Mouse (Mus musculus): Measurements from ENCODE around the gene Ugt1a6a.
"Not testable (repeated sequence)": the region's sequence is repeated elsewhere in the genome, so short reads cannot be mapped to it uniquely, and the experiment has no call there.

Ugt1a6a gene

DNA sequence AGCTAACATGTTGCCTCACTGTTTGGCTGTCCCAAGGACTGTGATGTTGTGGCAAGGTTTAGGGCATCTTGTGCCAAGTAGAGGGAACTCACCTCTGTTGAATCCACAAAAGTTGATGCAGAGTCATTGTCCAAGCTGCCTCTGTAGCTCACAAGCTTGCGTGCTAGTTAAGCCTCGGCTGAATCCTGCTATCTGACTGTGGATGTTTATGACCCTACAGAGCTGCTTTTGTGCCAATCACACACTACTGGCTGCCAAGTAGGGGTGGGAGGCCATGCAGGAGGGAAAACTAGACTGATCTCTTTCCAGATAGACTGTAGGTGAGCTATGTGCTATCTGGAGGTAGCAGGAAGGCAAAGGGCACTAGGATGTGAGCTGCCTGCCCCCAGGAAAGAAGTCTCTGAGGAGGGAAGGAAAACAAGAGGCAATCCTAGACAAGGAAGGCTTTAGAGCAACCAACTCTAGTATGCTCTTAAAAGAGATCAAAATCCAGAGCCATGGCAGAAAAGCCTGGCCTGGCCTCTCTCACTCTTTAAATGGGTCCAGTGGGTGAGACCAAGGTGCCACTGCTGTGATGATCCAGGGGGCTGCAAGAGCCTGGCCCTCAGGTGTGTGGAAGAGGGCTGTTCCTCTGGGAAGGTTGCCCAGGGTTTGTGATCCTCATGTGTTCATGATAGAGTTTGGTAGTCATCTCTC, 79.3 kb downstream of the Ugt1a6a start:
- peak; percentile 15 to 29 for DNase-seq

DNA sequence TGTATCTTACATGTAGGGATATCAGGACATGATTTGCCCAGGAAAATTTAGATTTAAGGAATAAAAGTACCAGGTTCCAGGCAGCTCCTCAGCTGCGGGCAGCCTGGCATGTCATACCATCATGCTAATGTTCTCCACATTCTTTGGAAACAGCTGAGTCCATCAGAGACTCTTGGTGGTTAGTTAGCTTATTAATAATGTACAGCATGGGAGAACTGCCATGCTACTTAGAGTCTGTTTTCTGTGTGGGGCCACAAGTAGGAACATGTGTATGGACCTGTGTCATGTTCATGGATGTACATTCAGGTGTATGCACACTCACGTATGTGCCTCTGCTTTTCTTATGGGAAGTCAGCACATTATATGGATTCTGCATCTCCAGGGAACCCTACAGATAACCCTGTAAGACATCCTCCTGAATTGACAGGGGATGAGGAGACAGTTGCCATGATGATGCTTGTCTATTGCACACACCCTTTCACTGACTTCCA, 79.9 kb downstream of the Ugt1a6a start:
- no peak for DNase-seq

DNA sequence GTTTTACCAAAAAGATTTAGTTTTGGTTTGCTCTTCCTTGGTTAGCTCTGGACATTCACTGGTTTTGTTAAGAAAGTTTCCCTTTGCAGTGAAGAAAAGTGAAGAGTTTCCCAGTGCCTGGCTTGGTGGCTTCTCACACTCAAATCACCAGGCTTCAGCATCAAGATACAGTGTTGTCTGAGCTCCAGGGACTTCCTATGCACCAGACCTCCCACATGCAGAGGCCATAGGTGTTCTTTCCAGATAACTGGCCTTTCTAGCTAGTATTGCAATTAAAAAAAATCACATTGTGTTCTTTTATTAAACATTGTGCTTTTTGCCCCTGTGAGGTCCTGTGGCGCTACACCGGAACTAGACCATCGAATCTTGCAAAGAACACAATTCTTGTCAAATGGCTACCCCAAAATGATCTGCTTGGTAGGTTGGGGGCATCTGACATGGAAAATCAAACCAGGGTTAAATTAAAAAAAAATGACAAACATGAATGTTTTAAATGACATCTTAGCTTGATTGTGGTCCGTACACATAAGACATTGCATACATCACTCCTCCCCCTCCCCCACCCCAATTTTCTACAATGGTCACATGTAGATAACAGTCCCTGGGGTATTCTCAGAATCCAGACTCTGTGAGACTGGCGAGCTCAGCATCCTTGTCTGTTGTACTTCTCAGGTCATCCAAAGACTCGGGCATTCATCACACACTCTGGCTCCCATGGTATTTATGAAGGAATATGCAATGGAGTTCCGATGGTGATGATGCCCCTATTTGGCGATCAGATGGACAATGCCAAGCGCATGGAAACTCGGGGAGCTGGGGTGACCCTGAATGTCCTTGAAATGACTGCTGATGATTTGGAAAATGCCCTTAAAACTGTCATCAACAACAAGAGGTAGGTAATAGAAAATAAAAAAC, 81.1 kb downstream of the Ugt1a6a start:
- DNase-seq = no peak

DNA sequence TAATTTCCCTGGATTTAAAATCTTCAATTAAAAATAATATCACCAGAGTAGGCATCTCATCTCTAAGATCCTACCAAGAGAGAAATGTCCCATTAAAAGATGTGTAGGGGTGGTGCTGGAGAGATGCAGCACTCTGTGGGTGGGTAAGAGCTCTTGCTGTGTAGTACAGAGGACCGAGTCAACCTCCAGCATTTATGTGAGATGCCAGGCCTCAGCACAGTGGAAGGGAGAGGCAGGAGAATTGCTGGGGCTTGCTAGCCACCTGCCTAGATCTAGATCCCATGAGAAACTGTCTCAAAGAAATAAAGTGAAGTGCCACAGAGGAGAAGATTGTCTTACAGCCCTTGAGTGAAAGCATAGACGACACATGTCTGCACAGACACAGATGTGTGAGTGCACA, 81.9 kb downstream of the Ugt1a6a start:
- no peak for DNase-seq

DNA sequence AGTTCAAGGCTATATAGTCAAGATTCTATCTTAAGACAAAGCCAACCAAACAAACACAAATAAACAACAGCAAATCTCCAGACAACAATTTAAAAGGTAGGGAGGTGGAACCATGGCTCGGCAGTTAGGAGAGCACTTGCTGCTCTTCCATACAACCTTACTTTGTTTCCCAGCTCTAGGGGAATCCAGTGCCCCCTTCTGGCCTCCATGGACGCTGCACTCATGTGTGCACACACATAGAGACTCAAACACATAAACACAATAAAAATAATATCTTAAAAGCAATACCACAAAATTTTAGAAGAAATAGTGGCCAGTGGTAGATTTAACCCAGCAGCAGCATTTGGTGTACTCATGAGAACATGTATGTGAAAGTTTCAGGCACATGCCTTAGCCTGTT, 82.5 kb downstream of the Ugt1a6a start:
- peak in 1 of 2 experiments; percentile 13 for DNase-seq

DNA sequence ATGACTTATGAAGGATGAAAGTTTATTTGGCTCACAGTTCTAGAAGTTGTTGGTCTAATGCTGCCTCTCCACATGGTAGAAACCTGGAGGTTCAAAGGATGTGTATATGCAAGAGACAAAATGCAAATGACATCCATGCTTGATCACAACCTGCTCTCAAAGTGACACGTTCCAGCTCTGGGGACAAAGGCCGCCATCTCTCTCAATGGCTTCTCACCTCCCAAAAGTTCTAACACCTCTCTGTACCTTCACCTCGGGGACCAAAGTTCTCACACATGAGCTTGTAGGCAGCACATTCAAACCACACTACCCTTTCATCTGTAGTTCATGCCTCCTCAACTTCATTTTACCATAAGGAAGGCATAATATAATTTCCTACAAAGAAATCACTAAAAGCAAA, 83.0 kb downstream of the Ugt1a6a start:
- DNase-seq = no peak

DNA sequence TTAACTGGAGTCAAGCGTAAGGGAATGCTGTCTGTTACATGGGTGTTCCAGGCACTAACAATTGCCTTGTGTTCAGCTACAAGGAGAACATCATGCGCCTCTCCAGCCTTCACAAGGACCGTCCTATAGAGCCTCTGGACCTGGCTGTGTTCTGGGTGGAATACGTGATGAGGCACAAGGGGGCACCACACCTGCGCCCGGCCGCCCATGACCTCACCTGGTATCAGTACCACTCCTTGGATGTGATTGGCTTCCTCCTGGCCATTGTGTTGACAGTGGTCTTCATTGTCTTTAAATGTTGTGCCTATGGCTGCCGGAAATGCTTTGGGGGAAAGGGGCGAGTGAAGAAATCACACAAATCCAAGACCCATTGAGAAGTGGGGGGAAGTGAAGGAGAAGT, 83.4 kb downstream of the Ugt1a6a start:
- DNase-seq = peak in 1 of 2 experiments; percentile 4

DNA sequence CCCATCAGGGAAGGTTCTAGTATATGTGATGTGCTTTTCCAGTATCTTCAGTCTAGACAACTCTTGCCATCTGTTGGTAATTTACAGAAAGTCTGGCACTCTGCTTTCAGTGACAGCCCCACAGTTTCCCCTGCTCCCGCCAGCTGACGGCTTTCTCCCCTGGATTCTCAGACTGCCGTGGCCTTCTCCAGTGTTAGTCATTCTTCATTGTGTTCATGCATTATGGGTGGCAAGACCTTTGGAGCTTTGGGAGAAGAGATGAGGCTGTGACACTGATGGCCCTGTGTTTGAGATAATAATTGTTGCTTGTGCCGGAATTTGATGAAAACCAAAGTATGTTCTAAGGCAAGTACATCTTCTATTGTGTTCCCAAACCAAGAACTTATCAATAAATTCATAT, 84.0 kb downstream of the Ugt1a6a start:
- no peak for DNase-seq

DNA sequence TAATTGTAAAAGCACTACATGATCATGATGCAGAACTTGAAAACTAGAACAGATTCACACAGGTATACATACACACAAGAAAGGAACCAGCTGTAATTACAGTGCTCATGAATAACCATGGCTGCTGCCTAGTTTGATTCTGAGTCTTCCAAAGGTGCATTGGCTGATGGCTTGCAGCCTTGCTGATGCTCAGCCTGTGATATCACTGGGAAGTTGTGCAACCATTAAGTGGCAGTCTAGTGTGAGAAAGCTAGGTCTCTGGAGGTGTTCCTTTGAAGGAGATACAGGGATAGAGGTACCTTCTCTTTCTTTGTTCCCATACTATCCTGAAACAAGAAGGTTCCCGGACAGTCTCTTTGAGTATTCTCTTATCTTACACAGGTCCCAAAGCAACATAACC, 84.4 kb downstream of the Ugt1a6a start:
- DNase-seq = no peak

DNA sequence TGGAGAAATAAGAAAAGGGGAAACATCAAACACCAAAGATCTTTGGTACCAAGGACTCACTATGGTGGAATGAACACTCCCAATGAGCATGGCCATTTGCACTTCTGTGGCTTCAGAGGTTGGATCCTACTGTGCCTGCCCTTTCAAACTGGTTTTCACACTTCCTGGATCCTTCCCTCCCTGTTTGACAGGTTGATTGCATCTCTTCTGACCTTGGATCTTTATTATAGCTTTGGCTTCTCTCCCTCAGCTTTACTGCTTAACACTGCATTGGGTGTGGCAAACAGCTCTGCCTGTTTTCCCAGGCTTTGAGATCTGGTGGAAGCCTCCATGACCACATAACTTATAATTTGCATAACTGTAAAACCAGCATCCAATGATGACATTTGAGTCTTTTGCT, 85.7 kb downstream of the Ugt1a6a start:
- no peak for DNase-seq

DNA sequence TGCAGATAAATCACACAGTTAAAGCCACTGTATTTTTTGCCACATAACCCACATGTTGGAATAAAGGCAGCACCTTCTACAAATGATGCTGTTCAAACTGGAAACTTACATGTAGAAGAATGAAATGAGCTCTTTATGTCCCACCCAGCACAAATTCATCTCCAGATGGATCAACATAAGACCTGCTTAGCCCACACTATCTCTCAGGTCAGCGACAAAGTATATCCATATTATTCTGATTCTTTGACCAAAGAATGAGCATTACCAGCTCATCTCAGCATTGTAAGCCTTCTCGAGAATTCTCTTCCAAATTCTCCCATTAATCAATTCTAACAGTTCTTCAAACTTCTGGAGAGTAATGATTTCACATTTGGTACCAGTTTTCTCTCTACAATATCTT, 87.6 kb downstream of the Ugt1a6a start:
- no peak for DNase-seq

DNA sequence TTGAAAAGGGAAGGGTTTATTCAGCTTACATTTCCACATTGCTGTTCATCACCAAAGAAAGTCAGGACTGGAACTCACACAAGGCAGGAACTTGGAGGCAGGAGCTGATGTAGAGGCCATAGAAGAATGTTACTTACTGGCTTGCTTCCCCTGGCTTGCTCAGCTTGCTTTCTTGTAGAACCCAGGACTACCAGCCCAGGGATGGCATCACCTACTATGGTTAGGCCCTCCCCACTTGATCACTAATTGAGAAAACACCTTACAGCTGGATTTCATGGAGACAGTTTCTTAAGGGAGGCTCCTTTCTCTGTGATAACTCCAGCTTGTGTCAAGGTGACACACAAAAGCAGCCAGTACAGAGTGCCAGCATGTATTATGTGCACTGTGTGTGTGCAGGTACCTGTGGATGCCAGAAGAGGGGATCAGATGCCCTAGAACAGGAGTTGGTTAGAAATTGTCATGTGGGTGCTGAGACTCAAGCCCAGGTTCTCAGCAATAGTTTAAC, 88.5 kb downstream of the Ugt1a6a start:
- DNase-seq = not testable (repeated sequence)

DNA sequence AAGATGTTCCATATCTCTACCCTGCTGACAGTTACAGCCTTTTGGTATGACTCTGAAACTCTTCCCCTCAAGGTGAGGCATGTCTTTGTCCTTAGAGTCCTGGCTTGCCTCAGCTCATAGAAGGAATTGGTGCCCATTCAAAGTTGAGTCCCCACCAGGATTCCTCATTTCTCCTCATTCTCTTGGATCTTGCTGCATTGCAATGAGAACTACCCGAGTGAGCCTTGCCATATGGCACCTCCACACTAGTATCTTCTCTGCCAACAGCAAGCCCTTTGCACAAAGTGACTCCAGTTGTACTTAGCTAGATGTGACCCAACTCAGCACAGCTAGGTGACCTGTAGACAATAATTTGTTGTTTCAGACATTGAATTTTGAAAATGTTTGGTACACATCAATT, 89.0 kb downstream of the Ugt1a6a start:
- no peak for DNase-seq

DNA sequence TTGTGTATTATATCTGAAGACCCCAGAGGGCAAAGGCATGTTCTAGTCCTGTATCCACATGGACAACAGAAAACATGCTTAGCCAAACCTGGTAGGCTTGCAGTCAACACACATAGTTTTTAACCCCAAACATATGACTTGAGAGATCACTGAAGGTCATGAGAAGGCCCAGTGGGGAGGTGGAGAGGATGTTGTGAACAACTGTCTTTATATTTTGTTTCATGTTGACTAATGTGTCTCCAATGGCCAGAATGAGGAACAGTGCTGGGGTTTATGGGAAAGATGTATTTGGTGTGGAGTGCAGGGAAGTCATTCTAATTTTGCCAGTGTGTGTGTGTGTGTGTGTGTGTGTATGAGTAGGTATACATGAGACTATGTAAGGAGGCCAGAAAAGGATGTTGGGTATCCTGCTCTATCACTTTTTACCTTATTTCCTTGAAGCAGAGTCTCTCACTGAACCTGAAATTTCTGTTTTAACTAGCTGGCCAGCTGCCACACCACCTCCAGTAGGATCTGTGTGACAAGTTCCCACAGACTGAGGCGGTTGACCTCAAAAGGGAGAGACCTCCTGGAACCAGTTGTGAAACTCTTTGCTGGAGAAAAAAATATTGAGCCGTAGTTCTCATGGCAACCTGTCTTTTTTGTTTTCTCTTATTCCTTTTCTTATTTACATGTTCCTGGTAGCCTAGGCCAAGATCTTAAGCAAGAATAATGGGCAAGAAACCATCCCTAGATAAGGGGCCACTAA, 89.6 kb downstream of the Ugt1a6a start:
- no peak for DNase-seq

DNA sequence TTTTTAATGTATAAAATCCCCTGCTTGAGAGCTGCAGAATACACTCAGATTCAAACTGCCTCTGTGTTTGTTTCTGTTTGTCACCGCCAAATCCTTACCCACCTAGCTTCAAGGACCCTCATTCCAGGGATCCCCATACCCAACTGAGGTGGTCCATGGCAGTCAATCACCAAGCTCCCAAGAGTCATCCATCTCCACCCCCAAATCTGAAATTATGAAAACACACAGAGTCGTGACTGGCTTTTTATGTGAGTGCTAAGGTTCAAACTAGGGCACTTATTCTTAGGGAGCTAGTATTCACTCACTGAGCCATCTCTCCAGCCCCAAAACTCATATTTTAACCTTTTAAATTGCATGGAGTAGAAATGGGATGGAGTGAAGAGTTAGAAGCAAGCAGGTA, 90.7 kb downstream of the Ugt1a6a start:
- DNase-seq = not testable (repeated sequence)

DNA sequence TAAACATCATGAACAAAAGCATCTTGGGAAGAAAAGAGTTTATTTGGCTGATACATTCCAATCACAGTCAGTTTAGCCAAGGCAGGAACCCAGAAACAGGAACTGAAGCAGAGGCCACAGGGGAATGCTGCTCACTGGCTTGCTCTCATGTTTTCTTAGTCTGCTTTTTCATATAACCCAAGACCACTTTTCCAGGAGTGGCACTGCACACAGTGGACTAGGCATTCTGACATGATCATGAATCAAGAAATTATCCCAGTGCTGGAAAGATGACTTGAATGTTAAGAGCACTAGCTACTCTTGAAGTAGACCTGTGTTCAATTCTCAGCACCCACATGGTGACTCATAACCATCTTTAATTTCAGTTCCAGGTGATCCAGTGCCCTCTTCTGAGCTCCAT, 91.1 kb downstream of the Ugt1a6a start:
- DNase-seq = no peak

DNA sequence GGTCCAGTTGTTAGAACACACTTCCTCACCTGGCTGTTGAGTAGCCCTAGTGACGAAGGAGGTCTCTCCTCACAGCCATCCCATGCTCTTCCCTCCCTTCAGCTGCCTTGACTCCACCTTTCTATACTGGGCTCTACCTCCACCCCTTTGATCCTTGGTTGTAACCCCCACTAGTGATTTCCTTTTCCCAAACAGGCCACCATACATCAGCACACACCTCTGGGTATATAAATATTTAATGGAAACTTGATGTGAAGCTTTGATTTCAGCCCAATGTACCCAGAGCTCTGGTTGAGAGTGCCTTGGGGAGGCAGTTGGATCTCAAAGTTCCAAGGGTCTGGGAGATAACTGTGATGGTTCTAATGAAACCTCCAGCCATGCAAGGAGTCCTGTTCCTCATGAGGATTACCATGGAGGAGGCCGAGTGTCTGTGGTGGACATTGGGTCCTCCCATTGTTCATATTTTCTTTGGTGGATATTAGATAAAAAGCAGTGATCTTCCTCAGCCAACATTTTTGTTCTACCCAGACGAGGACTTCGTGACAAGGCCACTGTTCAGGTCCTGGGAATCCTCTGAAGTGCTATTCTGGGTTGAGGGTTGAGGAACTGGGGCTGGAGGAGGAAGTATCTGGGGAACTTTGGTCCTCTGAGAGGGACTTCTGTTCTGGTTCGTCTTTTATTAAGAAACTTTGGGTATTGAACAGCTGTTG, 92.2 kb downstream of the Ugt1a6a start, which contains the start of gene Mroh2a:
TSS of gene Mroh2a (plus strand) at position 317 of the 710 bp plus-strand sequence.
- no peak for DNase-seq

DNA sequence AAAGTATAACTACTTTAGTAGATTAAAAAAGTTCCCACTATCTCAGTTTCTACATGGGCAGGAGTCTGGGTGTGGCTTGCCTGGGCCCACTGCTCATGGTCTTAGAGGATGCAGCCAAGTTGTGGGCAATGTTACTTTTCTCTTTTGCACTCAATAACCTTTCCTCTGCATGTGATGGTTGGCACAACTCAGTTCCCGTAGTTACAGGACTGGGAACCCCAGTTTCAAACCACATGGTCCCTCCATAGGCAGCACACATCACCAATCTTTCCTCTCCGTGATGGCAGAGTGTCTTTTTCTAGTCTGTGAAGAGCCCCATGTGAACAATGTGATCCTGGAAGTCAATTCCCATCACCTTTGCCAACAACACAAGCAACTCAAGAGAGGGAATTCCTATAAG, 92.9 kb downstream of the Ugt1a6a start:
- DNase-seq = no peak

DNA sequence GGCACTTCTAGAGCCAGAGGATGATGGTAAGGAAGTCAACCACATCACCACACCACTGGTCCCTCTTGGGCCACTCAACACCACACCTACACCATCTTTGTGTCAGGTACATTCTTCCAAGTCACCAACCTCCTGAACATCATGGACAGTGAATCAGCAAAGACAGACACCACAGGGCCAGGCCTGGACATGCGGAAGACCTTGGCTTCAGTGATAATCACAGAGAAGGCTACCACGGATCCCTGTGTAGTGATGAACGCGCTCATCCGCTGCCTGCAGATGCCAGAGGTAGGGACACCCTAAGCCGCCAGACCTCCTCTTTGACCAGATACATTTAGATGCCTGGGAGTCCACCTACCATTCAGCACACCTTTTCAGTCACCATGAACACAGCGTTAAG, 93.5 kb downstream of the Ugt1a6a start:
- no peak for DNase-seq

DNA sequence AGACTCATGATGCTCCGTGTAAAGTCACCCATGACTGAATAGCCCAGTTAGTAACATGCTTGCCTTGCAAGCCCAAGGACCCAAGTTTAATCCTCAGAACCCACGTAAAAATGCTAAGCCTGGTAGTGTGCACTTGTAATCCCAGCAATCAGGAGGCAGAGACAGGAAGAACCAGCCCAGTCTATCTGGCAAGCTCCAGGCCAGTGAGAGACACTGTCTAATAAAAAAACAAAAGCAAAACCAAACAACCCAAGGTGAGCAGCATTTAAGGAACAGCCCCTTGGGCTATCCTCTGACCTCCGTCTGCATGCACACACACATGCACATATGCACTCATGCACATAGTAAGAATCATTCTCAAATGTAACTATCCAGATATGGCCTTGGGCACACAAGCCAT, 95.0 kb downstream of the Ugt1a6a start:
- DNase-seq = no peak

DNA sequence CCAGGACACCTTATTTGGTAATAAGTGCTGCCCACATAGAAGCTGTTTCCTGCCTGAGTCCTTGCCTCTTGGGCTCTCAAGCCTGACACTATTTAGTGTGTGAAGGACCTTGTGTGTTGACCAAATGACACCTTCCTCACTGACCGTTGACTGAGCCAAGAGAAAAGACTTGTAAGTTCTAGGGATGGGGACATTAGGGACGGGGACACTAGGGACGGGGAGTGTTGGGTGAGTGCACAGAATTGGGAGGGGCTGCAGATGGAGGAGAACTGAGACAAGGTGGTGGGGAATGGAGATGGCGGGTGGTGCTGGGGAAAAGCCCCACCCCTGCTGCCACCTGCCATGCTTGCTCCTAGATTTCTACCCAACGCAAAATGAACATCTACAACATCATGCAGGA, 95.4 kb downstream of the Ugt1a6a start:
- DNase-seq = no peak

DNA sequence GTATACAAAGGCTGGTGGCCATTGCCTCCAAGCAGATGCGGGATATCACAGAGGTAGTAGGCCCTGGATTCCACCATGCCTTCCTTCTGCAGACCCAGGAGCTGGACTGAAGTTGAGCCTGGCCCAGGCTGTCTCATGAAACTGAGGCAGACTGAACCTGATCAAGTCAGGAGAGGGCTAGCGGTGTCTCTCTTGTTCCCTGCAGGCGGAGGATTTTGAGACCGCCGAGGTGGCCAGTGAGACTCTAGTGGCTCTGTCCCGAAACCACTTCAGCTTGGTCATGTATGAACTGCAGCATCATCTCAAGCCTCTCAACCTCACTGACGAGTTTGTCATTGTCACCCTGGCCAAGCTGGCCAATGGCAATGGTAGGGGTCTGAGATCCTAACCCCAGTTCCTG, 95.8 kb downstream of the Ugt1a6a start:
- DNase-seq = no peak
